Mouse (Mus musculus) intestine, embryonic 16.5 days (tissue): ENCODE results near the gene B3gat2. TPM values are rescaled to one million over a fixed set of nuclear protein-coding genes. Genes with fewer than 3 reads are reported as not detected.

Experiments used
- polyA plus RNA-seq: library from polyadenylated mRNA; unstranded; fragments of >200 nt; fragmentation: Nextera tagmentation; extraction: Ambion mirVana; gene quantifications from 2 replicates; pipeline ENCODE4 v1.2.1, GENCODE M21; 2015

The B3gat2 gene
- polyA plus RNA-seq, 1 experiment from 2014 or later, result 0.29 TPM

Other genes with a start within 250 kb of the B3gat2 start
- gene Smap1, start 160.6 kb downstream of the B3gat2 start, polyA plus RNA-seq, result 17.3 and 18.0 TPM in 2 replicates
- 60.9 and 63.3 TPM in 2 replicates for gene Sdhaf4, start 243.9 kb downstream of the B3gat2 start, polyA plus RNA-seq